Mouse (Mus musculus) layer of hippocampus, adult 18-20 months (tissue): ENCODE data around the gene Mas1. TPM values are rescaled to one million over a fixed set of nuclear protein-coding genes. Genes with fewer than 3 reads are reported as not detected.
A peak's percentile ranks its signal among the peaks of the same experiment; 100 is the strongest.

Experiments used
- DNase-seq, 2 experiments: peaks; one replicate each; pipeline ENCODE4 v3.0.0; 2022; ENCODE audit warnings: low spot score in 2 of 2
- total RNA-seq, 2 experiments: library from RNA; stranded (reverse); gene quantifications; 2 replicates each; pipeline ENCODE4 v1.2.3; 2021

Mas1 gene
- total RNA-seq, 2 experiments from 2014 or later: 60.6 to 71.7 TPM

DNA sequence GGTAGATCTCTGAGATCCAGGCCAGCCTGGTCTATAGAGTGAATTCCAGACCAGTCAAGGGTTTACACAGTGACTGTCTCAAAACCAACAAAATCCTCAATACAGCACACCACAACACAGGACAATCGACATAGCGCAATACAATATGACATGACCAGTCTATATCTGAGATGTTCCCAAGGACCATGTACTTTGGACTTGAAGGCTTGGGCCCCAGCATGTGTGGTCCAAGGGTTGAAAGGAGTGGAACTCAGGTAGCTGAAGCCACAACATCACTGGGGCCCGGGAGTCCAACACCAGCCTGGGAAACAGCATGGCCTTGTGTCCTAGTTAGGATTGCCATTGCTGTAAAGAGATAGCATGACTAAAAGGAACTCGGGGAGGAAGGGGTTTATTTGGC lies 35.3 kb downstream of the Mas1 start:
- DNase-seq: no peak

DNA sequence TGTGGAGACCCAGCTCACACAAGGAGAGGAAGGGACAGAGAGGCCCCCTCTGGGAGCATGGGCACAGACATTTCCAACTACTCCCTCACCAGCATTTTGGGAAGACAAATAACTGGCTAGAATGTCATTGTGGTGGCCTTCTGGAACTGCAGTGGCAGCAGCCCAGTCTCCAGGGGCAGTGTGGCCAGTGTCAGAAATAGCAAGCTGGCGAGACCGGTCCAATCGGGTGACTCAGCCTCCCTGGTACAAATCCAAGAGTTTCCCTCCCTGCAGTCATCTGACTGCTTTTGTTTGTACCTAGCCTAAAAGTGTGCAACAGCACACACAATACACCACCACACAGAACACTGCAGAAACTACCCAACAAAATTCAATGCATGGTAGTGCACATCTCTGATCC lies 35.7 kb downstream of the Mas1 start:
- DNase-seq: no peak

DNA sequence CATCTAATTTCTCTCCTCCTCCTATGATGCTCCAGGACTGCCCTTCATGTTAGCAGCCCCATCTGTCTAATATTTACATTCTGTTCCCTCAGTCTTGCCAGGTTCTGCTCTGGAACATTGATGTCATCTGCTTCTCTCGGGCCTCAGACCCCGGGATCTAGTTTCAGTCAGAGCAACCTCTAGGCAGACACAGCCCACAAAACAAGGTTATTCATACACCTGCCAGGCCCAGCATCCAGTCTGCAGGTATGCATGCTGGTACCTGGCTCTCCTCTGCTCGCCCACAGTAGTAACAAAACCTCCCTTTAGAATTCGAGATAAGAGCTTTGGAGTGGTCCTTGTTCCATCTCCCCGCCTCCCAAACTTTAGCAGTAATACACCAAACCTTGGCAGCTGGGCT lies 37.6 kb downstream of the Mas1 start:
- DNase-seq: no peak

DNA sequence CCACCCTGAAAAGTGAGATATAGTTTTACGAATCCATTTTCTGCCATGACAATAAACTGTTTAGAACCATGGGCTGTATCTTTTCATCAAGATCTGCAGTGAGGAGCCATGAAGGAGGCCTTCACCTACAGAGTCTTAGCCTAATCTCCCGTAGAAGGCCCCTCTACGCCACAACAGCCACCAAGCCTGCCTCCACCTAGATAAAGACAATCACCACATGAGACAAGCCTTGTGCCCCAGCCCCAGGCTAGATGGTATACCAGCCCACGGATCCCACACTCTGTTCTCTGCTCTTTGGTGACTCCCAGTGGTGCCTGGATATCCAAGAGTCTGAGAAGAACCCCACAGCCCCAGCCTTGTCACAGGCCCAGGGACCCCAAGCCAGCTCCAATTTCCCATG lies 52.1 kb downstream of the Mas1 start:
- no peak for DNase-seq

DNA sequence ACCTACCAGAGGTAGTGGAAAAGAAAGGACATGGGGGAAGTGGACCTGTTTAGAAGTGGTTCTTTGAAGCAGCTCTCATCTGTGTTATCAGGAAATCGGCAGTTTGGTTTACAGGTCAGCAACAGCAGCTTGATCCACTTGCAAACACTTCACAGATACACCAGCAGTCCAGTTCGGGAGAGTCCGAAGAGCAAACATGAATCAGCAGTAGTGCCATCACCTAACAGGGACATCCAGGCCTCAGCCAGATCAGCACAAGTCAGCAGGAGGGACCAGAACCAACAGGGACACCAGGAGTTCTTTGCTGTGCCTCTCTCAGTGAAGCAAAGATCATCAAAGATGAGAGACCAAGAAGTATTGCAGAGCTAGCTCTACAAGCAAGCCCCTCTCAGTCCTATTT lies 53.4 kb downstream of the Mas1 start:
- no peak for DNase-seq

DNA sequence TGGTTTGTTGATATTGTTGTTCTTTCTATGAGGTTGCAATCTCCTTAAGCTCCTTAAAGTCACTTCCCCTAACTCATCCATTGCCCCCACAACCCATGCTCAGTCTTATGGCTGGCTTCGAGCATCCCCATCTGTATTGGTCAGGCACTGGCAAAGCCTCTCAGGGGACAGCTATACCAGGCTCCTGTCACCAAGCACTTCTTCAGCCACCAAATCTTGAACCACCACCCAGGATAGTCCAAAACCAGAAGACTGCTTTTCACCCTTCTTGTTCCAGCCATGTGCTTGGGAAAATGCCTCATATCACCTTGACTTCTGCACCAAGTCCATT lies 57.0 kb downstream of the Mas1 start:
- DNase-seq: no peak

DNA sequence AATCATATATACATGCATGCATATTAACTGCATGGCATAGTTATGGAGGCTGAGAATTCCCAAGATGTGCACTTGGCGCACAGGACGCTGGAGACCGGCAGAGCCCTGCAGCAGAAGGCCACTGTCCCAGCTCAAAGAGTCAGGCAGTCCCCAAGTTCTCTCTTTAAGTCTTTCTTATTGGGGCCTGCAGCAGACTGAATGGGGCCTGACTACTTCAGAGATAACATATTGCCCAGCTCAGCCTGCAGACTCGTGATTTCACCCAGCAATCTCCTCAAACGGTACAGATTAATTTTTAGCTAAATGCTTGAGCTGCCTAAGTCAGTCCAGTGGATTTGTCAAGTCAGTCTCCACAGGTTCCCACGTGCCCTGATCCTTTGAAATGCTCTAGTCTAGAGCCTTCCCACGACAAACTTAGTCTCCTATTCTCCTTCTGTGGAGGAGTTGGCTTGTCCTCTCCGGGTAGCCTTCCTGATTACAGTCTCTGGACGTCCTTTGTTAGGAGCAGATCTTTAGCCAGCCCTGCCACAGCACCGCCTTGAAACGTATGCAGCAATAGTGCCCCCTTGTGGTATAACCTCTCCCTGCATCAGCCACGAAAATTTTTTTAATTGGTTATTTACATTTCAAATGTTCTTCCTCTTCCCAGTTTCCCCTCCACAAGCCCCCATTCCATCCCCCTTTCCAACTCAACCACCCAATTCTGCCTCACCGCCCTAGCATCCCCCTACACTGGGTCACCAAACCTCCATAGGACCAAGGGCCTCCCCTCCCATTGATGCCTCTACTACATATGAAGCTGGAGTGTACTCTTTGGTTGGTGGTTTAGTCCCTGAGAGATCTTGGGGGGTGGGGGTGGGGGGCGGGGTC lies 57.6 kb downstream of the Mas1 start:
- peak; percentile 50 to 80 for DNase-seq

DNA sequence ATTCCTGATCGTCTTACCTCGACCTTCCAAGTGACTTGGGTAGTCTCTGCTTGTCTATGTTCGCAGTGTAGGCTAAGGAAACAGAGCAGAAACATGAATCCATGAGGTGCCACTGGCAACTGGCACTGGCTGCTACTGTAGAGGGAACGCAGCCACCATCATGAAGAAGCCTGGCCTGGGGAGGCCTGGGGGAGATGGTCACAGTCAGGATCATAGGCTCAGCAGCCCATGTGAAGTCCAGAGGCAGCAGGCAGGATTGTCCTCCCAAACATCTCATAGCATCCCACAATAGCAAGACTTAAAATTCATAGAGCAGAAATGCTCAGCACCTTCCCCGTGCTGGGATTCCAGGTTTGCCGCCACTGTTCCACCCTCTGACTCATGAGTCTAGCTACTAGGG lies 59.1 kb downstream of the Mas1 start:
- no peak for DNase-seq

DNA sequence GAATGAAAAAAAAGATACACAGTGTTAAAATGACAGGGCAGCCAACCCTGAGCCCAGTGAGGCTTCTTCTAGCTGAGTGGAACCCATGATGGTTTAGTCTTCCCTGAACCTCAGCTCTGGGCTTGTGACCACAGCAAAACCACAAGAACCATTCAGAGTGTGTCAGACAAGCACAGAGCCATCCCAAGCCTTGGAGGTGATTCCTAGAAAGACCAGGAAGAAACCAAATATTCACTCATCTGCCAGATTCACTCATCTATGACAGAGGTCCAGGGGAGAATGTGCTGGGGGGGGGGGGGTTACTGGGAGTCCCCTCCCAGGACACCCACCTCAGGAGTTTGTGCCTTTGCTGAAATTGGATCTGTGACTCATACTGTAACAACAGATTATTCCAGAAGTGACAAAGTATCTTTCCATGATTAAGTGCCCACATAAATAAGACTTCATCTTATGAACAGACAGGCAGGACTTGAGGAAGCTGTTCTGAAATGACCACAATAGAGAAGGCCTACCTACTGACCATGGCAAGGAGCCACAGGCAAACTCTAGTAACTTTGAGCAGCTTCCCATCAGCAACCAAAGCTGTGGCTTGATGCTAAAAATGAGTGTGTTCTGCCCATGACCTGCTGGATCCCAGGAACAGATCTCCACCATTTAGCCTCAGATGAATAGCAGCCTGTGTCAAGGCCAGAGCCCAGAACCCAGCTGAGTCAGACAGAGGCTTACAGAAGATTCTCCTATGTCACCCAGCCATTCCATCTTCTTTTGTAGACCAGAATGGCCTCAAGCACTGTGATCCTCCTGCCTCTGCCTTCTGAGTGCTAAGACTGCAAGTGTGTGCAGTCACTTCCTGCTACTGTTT lies 63.1 kb downstream of the Mas1 start:
- DNase-seq: no peak

DNA sequence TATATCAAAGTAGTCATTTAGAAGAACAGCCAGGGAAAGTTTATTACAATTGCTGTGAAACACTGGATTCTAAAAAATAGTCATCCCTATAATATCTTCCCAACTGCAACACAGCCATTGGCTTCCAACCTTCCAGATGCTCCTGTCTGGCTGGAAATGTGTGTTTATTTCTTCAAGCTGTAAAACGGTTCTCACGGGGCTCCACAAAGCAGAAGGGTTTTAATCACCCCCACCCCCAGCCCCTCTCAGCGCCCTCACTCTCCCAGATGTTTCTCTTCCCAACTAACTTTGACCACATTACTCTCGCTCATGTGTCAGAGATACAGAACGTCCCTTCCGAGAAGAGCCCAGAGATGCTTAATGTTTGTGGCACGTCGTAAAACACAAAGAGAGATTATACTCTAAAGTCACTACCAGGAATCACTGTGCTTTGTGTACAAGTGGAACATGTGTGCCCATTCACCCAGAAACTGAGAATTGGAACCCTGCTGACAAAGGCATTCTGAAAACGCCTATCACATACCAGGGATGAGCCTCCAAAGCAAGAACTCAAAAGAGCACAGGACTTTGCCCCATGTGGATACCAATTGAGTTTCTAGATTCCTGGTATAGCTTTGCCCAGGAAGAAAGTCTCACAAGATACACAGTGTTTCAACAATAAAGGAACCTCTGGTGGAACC lies 65.9 kb downstream of the Mas1 start:
- no peak for DNase-seq

DNA sequence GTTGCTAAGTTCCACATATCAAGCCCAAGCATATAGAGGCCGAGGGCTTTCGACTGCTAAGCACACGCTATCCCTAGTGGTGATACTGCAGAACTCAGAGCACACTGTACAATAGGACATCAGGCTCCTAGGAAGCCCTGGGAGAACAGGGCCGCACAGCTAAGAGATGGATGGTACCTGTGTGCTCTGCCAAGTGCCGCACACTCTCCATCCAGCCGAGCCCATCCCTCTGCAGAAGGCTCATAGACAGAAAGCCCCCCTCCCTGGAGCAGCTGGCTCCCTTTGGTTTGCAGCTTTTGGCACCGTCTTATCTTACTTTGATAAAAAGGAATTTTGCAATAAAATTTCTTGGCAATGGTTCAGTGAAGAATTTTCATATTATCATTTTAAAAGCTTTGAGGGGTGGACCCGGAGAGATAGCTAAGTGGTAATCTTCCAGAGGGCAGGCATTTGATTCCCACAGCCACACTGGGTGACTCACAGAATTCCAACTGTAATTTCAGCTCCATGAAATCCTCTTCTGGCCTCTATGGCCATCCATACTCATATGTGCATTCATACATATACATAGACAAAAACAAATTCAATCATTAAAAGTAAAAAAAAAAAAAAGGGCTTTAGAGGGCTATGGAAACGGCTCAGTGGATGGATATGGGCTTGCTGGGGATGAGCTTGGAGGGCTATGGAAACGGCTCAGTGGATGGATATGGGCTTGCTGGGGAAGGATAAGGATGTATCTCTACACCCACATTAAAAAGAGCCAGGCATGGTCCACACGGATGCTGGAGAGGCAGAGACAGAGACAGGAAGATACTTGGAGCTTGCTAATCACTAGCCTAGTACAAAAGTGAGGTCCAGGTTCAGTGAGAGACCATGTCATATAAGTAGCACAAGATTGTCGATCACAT lies 68.3 kb downstream of the Mas1 start:
- DNase-seq: no peak

DNA sequence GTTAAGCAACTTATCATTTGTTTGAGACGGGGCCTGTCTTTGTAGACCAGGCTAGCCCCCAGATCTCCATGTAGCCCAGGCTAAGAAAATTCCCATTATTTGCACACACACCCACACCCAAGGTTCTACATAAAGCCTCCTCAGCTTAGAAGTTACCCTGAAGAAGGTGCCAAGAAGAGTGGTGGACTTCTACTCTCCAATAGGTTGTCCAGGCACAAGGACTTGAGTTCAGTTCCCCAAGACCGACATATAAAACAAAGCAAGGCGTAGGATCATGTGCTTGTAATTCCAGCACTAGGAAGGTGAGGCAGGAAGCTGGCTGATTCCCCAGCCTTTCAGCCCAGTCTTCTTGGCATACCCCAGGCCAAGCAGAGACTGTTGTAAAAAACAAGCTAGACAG lies 69.4 kb downstream of the Mas1 start:
- no peak for DNase-seq

DNA sequence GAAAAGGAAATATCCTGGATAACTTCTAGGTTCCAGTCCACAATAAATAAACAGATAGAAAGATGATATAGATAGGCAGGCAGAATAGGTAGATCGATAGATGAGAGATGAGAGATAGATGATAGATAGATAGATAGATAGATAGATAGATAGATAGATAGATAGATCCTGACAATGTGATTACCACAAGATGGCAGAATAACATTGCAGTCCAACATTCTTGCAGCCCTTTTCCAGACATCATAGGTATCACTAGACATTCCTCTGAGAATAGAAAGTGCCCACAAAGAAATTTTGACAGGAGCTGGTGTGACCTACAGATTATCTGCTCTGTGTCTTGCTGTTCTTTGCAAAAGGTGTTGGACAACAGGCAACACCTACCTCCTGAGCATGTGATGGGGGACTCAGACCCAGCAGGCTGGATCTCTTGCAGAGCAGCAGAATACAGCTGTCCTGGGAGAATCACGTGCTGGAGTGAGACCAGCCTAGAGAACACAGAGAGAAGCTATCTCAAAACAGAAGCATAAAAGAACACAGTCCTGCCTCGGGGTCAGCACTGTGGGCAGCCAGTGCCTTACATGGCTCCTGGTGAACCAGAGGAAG lies 70.4 kb downstream of the Mas1 start:
- DNase-seq: peak in 1 of 2 experiments; percentile 25

DNA sequence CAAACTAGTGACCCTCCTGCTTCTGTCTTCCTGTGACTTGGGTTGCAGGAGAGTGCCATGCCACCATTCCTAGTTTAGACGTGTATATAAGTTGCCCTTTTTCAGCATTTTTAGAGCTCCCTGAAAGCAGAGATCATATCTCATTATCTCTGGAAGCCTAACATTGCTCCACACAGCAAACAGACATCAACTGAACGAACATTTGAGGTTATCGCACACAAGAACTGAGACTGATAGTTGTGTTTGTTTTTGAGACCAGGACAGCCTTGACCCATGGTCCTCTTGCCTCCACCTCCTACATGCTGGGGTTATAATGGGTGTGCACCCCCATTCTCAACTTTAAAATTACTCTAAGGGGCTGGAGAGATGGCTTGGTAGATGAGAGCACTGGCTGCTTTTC lies 71.3 kb downstream of the Mas1 start:
- DNase-seq: no peak

DNA sequence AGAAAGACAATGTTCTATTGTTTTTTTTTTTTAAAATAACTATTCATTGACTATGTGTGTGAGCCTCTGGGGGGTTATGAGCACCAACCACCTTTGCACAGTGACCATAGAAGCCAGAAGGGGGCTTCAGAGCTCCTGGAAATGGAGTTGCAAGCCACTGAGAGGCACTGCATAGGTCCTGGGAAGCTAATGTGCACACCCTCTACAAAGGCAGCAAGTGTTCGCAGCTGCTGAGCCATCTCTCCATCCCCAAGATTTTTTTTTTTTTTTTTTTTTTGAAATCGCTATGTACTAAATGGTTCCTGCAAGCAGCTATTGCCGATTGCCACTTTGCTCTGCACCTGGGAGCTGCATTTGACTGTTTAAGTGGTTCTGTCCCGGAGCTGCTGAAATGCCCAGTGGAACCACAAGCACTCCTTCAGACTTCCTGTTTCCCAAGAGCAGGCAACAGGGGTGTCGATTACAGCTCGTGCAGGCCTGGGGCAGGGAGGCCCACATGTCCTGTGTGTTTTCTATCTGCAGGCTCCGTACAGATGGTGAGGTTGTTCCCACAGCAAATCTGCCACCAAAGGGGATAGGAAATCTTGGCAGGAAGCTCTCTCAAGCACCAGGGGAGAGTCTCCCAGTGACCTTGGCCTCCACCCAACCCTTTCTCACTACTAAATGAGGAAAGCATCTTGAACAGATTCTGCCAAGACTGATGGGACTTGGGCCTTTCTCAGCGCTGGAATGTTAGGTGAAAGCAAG lies 74.1 kb downstream of the Mas1 start:
- DNase-seq: peak in 1 of 2 experiments; percentile 17

DNA sequence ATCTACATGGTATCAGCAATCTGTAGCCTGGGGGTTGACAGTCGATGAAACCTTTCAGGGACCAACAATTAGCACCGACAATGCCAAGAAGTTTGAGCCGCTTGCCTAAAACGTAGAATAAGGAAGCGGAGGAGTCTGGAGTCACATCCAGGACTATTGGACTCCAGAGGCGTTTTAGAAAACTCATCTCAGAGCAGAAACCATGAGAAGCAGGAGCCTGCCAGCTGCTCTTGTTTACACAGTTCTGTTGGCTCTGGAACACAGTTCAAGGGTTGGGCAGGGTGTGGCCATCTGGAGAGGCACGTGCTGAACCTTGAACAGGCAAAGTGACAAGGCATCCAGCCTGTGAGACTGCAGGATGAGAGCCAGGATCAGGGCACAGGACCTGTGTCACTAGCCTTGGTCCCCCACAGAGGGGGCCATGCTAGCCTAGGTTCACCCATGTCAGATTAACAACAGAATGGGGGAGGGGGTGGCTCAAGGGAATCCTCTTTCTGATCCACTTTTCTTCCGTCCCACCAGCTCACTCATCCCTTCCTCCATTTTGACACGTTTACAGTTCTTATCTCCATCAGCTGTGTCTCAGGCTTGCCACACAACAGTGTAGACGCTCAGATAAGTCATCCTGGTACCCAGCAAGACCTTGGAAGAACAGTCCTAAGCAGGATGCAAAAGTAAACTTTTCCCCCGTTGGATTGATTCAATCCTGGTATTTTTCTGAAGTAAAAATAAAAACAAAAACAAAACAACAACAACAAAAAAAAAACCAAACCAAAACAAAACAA lies 75.3 kb downstream of the Mas1 start:
- DNase-seq: no peak

DNA sequence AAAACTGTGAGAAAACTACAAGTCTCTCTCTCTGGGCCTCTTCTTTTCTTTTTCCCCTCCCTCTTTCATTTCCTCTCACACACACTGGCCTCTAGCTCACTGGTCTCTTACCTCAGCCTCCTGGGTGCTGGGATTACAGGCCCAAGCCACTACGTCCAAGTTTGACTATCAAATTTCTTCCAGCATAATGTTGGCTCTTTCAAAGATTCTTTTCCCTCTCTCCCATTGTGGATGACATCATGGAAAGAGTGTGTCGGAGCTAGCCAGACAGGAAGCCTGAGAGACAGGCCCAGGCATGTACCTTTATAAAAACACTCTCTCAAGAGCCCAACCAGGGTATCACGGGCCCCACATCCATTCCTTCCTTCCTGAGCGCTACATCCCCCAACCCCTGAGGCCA lies 76.5 kb downstream of the Mas1 start:
- no peak for DNase-seq

DNA sequence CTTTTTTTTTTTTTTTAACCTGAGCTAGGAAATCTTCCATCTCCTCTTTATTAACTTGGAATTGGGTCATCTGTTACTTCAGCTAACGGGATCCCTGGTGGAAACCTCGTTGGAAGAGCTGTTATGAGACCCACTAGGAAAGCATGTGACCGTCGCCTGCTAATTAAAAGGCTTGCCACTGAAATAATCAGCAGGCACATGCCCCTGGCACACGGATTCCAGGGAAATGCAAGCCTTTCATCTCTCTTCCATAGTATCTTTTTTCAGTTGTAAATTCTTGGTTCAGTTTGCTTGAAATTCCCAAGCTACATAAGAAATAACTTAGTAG lies 76.9 kb downstream of the Mas1 start:
- no peak for DNase-seq
